Mouse (Mus musculus): ENCODE results near the gene Limd1.
"Not testable (repeated sequence)": the region's sequence is repeated elsewhere in the genome, so short reads cannot be mapped to it uniquely, and the experiment has no call there.

Gene Limd1

GRCm38 (mm10) chr9:123478586-123479195 lies at the start of gene Limd1:
Gene Limd1 (plus strand): TSS chr9:123478706.
- peak; percentile 62 for DNase-seq (ENCODE audit: low spot score)

DNA sequence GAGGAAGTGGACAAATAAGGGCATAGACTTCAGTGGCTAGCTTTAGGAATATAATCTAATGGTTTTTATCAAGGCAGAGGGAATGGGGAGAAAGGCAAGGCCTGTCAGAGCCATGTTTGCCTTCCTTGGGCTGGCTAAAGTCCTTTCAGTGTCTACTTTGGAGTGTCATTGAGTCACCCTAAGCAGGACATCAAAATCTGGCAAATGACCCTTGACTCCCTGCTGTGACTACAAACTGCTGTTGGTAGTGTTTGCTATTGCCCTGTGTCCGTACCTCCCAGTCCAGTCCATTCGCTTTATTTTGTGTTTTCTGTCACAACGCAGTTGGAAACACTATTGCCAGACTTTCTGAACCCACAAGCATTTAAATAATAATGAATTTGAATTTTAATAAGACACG lies 48.6 kb upstream of the Limd1 start:
- no peak for DNase-seq (ENCODE audit: low spot score)

GRCm38 (mm10) chr9:123430973-123431372 lies 47.5 kb upstream of the Limd1 start:
- no peak for DNase-seq (ENCODE audit: low spot score)

DNA sequence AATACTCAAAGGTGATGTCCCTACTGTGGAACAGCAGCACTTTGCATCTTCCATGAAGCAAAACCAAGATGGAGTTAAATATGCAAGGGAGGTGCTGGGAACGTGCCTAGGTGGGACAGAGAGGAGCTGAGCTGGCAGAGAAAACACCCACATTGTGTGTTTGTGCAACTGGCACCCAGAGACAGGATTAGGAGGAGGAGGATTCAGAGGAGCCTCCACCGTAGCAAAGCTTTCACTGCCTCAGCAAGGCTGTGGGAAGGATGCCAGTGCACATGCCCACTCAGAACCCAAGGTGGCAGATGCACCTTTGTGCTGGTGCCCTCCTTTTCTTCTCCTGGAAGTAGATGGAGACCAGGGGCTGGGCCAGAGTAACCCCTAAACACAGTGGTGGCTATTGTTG lies 40.3 kb upstream of the Limd1 start:
- no peak for DNase-seq (ENCODE audit: low spot score)

DNA sequence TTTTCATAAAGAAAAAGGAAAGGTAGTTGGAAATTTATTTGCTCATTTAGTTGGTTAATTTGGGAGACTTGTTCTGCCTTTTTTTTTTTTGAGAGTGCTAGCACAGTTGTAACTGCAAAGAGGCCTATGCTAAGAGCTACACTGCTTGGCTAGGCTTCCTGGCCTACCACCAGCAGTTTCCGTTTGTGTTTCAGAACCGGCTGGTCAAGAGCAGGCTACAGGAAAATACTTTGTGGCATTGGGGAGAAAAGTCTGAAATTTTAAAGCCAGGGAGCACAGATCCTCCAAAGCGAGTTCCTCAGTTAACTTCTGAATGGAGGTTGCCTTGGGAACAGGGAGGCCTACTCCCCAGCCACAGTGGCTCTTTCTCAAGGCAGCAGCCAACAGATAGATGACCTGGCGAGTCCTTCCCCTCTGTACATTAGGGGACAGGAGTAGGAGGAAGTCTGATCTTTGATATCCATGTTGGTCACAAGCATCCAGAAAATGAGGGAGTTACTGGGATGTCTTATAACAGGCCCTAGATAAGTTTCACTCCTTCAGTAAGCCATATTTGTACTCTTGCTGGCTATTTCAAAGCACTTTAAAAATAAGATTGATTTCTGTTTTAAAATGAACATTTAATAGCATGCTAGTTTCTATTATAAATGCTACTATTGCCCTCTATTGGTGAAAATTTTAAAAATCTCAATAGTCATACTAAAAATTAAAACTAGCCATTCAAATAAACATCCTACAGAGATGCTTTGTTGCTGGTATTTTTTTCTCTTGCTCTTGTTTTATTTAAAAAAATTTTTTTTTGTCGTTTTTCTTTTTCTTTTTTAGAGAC lies 38.1 kb upstream of the Limd1 start:
- no peak for DNase-seq (ENCODE audit: low spot score)

GRCm38 (mm10) chr9:123447101-123447500 lies 31.4 kb upstream of the Limd1 start:
- DNase-seq (ENCODE audit: low spot score) = not testable (repeated sequence)

- DNase-seq (ENCODE audit: low spot score) = no peak
Measured at GRCm38 (mm10) chr9:123448594-123448993, 29.9 kb upstream of the Limd1 start.

- DNase-seq (ENCODE audit: low spot score) = peak; percentile 67
Measured at GRCm38 (mm10) chr9:123450174-123450573, 28.3 kb upstream of the Limd1 start.

- no peak for DNase-seq (ENCODE audit: low spot score)
Measured at GRCm38 (mm10) chr9:123451772-123452171, 26.7 kb upstream of the Limd1 start.

DNA sequence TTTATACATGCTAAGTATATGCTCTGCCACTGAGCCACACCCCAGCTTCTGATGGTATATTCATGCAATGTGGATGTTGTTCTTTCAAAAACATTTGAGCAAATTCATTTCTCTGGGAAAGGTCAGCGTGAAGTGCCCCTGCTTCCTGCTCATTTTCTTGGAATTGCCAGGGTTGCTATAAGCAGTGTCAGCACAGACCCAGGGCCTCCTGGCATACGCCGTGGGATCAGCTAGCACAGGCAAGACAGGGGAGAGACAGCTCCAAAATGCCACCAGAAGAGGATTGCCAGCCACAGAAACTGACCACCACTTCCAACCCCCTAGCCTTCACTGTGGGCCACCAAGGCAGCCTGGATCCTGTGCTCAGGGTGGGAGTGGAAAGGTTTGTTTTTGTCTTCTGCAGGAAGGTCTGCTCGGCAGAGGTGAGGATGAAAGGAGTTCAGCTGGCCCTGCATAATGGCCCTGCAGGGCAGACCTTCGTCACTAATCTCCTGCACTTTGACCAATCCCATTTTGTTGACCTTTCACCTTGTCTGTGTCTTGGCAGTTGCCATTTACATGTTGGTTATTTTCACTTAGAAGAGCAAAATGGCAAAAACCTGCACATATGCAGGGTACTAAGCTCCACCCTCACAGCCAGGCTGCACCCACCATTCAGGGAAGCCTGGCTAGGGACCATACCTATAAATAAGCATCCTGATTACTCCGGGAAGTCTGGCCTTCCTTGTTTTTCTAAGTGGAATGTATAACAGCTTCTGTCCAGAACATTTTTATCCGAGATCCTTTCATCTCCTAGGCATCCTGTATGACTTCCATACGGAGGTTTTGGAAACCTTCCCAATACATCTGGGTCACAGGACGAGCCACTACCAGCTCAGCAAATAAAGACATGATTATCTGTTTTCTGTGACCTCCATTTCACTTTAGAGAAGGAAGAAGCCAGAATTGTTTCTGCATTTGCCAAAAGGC lies 21.6 kb upstream of the Limd1 start:
- no peak for DNase-seq (ENCODE audit: low spot score)

GRCm38 (mm10) chr9:123457603-123458002 lies 20.9 kb upstream of the Limd1 start:
- no peak for DNase-seq (ENCODE audit: low spot score)

GRCm38 (mm10) chr9:123467141-123467620 lies 11.3 kb upstream of the Limd1 start:
- no peak for DNase-seq (ENCODE audit: low spot score)

- DNase-seq (ENCODE audit: low spot score) = no peak
Measured at GRCm38 (mm10) chr9:123468406-123469085, 10.0 kb upstream of the Limd1 start.

GRCm38 (mm10) chr9:123469087-123469486 lies 9.4 kb upstream of the Limd1 start:
- no peak for DNase-seq (ENCODE audit: low spot score)

DNA sequence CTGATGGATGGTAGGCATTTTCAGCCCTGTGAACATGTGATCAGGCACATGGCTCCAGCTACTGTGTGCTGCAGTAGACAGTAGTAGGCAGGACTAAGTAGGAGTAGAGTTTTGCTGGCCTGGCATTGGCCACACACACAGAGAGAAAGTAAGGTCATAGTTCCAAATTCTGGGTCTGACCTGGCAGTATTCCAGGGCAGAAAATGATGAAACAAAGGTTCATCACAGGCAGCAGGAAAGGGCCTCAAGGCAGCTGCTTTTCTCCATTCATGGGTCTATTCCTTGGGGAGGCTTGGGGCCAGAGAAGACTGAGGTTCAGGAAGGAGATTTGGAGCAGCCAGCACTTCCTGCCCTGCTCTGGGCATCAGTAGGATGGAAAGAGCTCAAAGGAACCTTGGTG lies 5.1 kb upstream of the Limd1 start:
- DNase-seq (ENCODE audit: low spot score) = no peak

DNA sequence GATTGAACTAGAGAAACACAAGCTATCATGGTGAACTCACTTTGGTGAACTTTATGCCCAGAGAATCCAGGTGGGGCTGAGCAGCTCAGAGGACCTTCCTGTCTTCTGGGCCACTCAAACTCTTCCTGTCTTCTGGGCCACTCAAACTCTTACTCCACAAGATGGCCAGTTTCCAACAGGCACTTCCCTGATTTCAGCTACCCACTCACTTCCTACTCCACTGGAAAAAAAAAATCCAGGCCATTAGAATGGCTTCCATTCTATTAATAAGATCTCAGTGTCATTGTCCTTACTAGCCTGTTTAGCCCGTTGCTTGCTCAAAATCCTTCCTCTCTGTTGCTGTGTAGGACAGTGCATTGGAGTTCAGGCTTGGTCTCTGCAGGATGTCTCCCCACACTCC lies 2.9 kb upstream of the Limd1 start:
- no peak for DNase-seq (ENCODE audit: low spot score)

- DNase-seq (ENCODE audit: low spot score) = peak; percentile 55
Measured at GRCm38 (mm10) chr9:123478031-123478585, 398 bp upstream of the Limd1 start.

DNA sequence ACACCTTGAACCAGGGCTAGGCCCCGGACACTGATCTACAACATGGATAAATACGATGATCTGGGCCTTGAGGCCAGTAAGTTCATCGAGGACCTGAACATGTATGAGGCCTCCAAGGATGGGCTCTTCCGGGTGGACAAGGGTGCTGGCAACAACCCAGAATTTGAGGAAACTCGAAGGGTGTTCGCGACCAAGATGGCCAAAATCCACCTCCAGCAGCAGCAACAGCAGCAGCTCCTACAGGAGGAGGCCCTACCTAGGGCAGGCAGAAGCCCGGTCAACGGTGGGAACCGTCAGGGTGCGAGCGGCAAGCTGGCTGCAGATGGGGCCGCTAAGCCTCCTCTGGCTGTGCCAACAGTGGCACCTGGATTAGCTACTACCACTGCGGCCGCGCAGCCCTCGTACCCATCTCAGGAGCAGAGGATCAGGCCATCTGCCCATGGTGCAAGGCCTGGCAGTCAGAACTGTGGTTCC lies 727 bp downstream of the Limd1 start:
- no peak for DNase-seq (ENCODE audit: low spot score)

DNA sequence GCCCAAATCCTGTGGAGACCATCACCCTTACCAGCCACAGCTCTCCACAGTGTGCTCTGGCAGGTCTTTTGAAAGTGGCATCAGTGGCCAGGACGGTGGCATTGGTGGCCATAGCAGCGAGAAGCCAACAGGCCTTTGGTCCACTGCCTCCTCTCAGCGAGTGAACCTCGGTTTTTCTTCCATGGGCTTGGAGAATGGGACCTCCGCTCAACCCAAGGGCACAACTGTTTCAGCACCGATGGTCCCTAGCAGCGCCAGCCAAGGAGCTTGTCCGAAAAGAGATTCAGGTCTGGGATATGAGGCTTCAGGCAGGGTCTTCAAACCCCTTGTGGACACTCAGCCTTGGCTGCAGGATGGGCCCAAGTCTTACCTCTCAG lies 1.4 kb downstream of the Limd1 start:
- DNase-seq (ENCODE audit: low spot score) = no peak

GRCm38 (mm10) chr9:123480253-123480921 lies 1.9 kb downstream of the Limd1 start:
- DNase-seq (ENCODE audit: low spot score) = no peak

DNA sequence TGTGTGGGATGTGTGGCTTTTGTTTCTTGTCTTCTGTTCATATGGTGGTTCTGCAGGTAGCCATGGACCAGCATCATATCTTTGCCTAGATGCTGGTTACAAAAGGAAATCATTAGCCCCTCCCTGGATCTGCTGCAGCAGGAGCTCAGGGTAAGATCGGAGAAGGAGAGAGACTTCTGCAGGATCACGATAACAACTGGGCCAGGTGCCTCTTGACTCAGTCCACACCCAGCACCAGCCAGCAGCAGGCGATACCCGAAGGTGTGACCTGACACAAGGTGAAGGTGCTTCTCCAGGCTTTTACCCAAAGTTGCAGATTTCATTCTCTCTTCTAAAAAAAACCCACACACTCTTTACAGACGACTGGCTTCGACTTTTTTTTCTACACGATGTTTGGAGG lies 2.6 kb downstream of the Limd1 start:
- DNase-seq (ENCODE audit: low spot score) = no peak
